Mouse (Mus musculus) hindbrain, embryonic 13.5 days (tissue): Measurements from ENCODE around the gene Lrrc4b. TPM values are rescaled to one million over a fixed set of nuclear protein-coding genes. Genes with fewer than 3 reads are reported as not detected.

Experiments
- ATAC-seq: fragments of 200-750 bp; cut with Nextera tagmentation; 2 replicates; pipeline ENCODE4 v1.8.0; 2017; ENCODE audit warnings: moderate TSS enrichment; ENCODE audit not compliant: low FRiP score
- H3K27ac ChIP-seq: fragments of 300-500 bp; sonication (generic); 2 replicates; pipeline ENCODE4 v1.5.1; 2015; ENCODE audit warnings: inconsistent platforms, mild to moderate bottlenecking, moderate library complexity
- H3K27me3 ChIP-seq: fragments of 300-500 bp; sonication (generic); 2 replicates; pipeline ENCODE4 v1.6.1; 2015; ENCODE audit warnings: mild to moderate bottlenecking, inconsistent platforms
- H3K36me3 ChIP-seq: fragments of 300-500 bp; sonication (generic); 2 replicates; pipeline ENCODE4 v1.6.1; 2015; ENCODE audit warnings: mild to moderate bottlenecking, inconsistent platforms
- H3K4me1 ChIP-seq: fragments of 300-500 bp; sonication (generic); replicated peaks from 2 replicates; pipeline ENCODE4 v1.6.1; 2015; ENCODE audit warnings: inconsistent platforms
- H3K4me2 ChIP-seq: fragments of 300-500 bp; sonication (generic); 2 replicates; pipeline ENCODE4 v1.6.1; 2015; ENCODE audit warnings: inconsistent platforms, mild to moderate bottlenecking, moderate library complexity
- H3K4me3 ChIP-seq: fragments of 300-500 bp; sonication (generic); 2 replicates; pipeline ENCODE4 v1.5.1; 2015; ENCODE audit warnings: mild to moderate bottlenecking, inconsistent platforms
- H3K9ac ChIP-seq: fragments of 300-500 bp; sonication (generic); 2 replicates; pipeline ENCODE4 v1.6.1; 2015; ENCODE audit warnings: mild to moderate bottlenecking, inconsistent platforms
- H3K9me3 ChIP-seq: fragments of 300-500 bp; sonication (generic); 2 replicates; pipeline ENCODE4 v1.6.1; 2016; ENCODE audit warnings: inconsistent platforms
- WGBS: fragments of 180-500 bp; shearing (Covaris S2); methylation state at CpG from one replicate; pipeline ENCODE4 v1.1.7; 2015; 5-methylcytosine and 5-hydroxymethylcytosine counted together
- polyA plus RNA-seq: library from polyadenylated mRNA; unstranded; fragments of >200 nt; fragmentation: Nextera tagmentation; extraction: Ambion mirVana; gene quantifications from 2 replicates; pipeline ENCODE4 v1.2.1, GENCODE M21; 2015

Gene Lrrc4b
- polyA plus RNA-seq, 1 experiment from 2014 or later: 15.6 TPM

GRCm38 (mm10) chr7:44460067-44460466 lies 31.2 kb downstream of the Lrrc4b start:
- no peak for ATAC-seq
- Histone ChIP-seq H3K4me3 (no peak overlapping the region), H3K9ac (no peak overlapping the region), H3K4me2 (no peak overlapping the region), H3K27ac (no peak overlapping the region), H3K9me3 (no peaks in the 10 kb centered on the region), H3K27me3 (peaks cover 13% of the 10 kb centered on the region), H3K36me3 (peaks cover 89% of the 10 kb centered on the region), H3K4me1 (peaks cover 37% of the 10 kb centered on the region)
- WGBS: 75% methylated on average over 6 of the region's 6 CpGs

DNA sequence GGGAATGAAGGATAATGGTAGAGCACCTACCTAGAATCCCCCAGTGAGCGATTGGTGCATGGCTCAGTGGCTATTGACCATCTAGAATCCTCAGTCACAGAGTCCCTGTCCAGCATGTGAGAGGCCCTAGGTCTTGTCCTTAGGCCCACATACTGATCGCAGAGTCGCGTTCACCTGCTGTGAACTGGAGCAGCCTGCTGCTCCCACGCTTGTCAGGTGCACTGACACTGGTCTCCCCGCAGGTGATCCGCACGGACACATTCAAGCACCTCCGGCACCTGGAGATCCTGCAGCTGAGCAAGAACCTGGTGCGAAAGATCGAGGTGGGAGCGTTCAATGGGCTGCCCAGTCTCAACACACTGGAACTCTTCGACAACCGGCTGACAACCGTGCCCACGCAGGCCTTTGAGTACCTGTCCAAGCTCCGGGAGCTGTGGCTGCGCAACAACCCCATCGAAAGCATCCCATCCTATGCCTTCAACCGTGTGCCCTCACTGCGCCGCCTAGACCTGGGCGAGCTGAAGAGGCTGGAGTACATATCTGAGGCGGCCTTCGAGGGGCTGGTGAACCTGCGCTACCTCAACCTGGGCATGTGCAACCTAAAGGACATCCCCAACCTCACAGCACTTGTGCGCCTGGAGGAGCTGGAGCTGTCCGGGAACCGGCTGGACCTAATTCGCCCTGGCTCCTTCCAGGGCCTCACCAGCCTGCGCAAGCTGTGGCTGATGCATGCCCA lies 32.1 kb downstream of the Lrrc4b start:
- Histone ChIP-seq H3K27ac (no peak overlapping the region), H3K27me3 (peaks cover 13% of the 10 kb centered on the region), H3K4me3 (no peak overlapping the region), H3K36me3 (peaks cover 82% of the 10 kb centered on the region), H3K4me1 (peaks cover 46% of the 10 kb centered on the region), H3K9ac (no peak overlapping the region), H3K4me2 (no peak overlapping the region), H3K9me3 (no peaks in the 10 kb centered on the region)
- WGBS: 84% methylated on average over 31 of the region's 31 CpGs
- ATAC-seq: no peak

GRCm38 (mm10) chr7:44461503-44462217 lies 32.8 kb downstream of the Lrrc4b start:
- no peaks in the 10 kb centered on the region for H3K9me3 ChIP-seq
- H3K4me3 ChIP-seq: no peak overlapping the region
- peaks cover 13% of the 10 kb centered on the region for H3K27me3 ChIP-seq
- no peak overlapping the region for H3K27ac ChIP-seq
- no peak for ATAC-seq
- H3K4me1 ChIP-seq: peaks cover 53% of the 10 kb centered on the region
- H3K4me2 ChIP-seq: no peak overlapping the region
- H3K9ac ChIP-seq: no peak overlapping the region
- H3K36me3 ChIP-seq: peaks cover 77% of the 10 kb centered on the region
- whole genome bisulfite sequencing: 64% methylated on average over 57 of the region's 57 CpGs

DNA sequence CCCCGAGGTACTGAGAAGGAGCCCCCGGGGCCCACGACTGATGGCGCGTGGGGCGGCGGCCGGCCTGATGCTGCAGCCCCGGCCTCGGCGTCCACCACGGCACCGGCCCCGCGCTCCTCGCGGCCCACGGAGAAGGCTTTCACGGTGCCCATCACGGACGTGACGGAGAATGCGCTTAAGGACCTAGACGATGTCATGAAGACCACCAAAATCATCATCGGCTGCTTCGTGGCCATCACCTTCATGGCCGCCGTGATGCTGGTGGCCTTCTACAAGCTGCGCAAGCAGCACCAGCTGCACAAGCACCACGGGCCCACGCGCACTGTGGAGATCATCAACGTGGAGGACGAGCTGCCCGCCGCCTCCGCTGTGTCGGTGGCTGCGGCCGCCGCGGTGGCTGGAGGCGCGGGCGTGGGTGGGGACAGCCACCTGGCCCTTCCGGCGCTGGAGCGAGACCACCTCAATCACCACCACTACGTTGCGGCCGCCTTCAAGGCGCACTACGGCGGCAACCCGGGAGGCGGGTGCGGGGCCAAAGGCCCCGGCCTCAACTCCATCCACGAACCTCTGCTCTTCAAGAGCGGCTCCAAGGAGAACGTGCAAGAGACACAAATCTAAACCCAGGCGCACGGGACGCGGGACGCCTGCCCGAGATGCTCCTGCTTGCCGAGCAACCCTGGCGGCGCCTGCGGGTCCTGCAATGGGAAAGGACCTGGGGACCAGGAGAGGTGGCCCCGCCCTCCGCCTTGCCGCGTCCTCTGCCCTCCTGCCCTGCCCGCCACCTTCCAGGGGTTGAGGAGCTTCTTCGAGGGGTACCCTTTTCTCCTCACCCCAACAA lies 33.6 kb downstream of the Lrrc4b start:
- Histone ChIP-seq H3K27ac (0 out of 2 replicates have a peak overlapping the region, but pooled peaks have one; percentile 18), H3K4me1 (peaks cover 61% of the 10 kb centered on the region), H3K4me3 (no peak overlapping the region), H3K9me3 (no peaks in the 10 kb centered on the region), H3K27me3 (peaks cover 13% of the 10 kb centered on the region), H3K9ac (peak overlapping the region; percentile 43; the same call in 1 of the 2 replicates), H3K4me2 (peak overlapping the region; percentile 15; the same call in 1 of the 2 replicates), H3K36me3 (peaks cover 69% of the 10 kb centered on the region)
- 26% methylated on average over 73 of the region's 77 CpGs for WGBS
- ATAC-seq: no peak

GRCm38 (mm10) chr7:44463056-44463425 lies 34.2 kb downstream of the Lrrc4b start:
- ATAC-seq: no peak
- no peaks in the 10 kb centered on the region for H3K9me3 ChIP-seq
- H3K4me1 ChIP-seq: peaks cover 66% of the 10 kb centered on the region
- 0 out of 2 replicates have a peak overlapping the region, but pooled peaks have one; percentile 60 for H3K9ac ChIP-seq
- 41% methylated on average over 8 of the region's 8 CpGs for WGBS
- peaks cover 13% of the 10 kb centered on the region for H3K27me3 ChIP-seq
- H3K27ac ChIP-seq: peak overlapping the region; percentile 95; the same call in 1 of the 2 replicates
- H3K4me3 ChIP-seq: no peak overlapping the region
- H3K36me3 ChIP-seq: peaks cover 63% of the 10 kb centered on the region
- H3K4me2 ChIP-seq: no peak overlapping the region

DNA sequence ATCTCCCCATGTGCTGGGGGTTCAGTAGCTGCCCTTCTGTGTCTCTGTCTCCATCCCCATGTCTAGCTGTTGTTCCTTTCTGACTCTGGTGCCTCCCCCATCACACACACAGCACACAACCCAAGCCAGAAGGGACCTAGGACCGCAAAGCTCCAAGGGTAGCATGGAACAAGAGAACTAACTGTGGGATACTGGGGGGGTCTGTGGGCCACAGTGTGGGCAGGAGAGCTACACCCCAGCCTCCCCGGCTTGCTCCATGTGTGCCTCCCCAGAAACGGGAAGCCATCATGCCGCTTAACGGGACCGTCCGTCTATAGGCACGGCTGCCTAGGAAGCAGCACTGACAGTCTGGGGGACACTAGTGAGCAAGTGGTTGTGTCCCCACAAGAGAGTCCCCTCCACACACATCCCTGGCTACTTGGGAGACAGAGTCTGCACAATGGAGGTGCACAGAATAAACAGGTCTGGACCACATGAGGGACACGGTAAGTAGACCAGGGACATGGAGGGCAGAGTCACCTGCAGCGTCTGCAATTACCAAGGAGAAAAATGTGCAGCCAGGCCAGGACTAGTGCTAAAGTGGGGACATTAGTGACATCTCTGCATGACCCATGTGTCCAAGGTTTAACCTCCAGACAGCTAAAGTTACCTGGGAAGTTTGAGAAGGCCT lies 34.9 kb downstream of the Lrrc4b start:
- Histone ChIP-seq H3K4me1 (peaks cover 71% of the 10 kb centered on the region), H3K27ac (peak overlapping the region; percentile 95), H3K9ac (peak overlapping the region; percentile 60), H3K9me3 (no peaks in the 10 kb centered on the region), H3K4me3 (no peak overlapping the region), H3K27me3 (peaks cover 13% of the 10 kb centered on the region), H3K4me2 (no peak overlapping the region; the same call in 1 of the 2 replicates), H3K36me3 (peaks cover 56% of the 10 kb centered on the region)
- 84% methylated on average over 10 of the region's 10 CpGs for WGBS
- ATAC-seq: no peak

GRCm38 (mm10) chr7:44464511-44464910 lies 35.7 kb downstream of the Lrrc4b start:
- WGBS: 11% methylated on average over 4 of the region's 4 CpGs
- H3K27me3 ChIP-seq: peaks cover 13% of the 10 kb centered on the region
- peaks cover 79% of the 10 kb centered on the region for H3K4me1 ChIP-seq
- H3K4me3 ChIP-seq: no peak overlapping the region
- H3K9me3 ChIP-seq: no peaks in the 10 kb centered on the region
- H3K4me2 ChIP-seq: peak overlapping the region; percentile 10; the same call in 1 of the 2 replicates
- peaks cover 48% of the 10 kb centered on the region for H3K36me3 ChIP-seq
- H3K9ac ChIP-seq: peak overlapping the region; percentile 60
- peak; percentile 1; the same call in 1 of the 2 replicates for ATAC-seq
- peak overlapping the region; percentile 95 for H3K27ac ChIP-seq

- peak within 1 kb of the TSS; percentile 60 for H3K9ac ChIP-seq
- peaks cover 85% of the 10 kb centered on the region for H3K4me1 ChIP-seq
- no peak within 1 kb of the TSS for H3K4me3 ChIP-seq
- peaks cover 42% of the 10 kb centered on the region for H3K36me3 ChIP-seq
- H3K4me2 ChIP-seq: peak within 1 kb of the TSS; percentile 10; the same call in 1 of the 2 replicates
- H3K27me3 ChIP-seq: peaks cover 13% of the 10 kb centered on the region
- peak within 1 kb of the TSS; percentile 95 for H3K27ac ChIP-seq
- no peaks in the 10 kb centered on the region for H3K9me3 ChIP-seq
- no peak for ATAC-seq
- 39% methylated on average over 2 of the region's 2 CpGs for WGBS
Observed at GRCm38 (mm10) chr7:44465111-44465510, 36.3 kb downstream of the Lrrc4b start, which contains the start of gene Aspdh. Aspdh (plus strand) TSS chr7:44465391.

DNA sequence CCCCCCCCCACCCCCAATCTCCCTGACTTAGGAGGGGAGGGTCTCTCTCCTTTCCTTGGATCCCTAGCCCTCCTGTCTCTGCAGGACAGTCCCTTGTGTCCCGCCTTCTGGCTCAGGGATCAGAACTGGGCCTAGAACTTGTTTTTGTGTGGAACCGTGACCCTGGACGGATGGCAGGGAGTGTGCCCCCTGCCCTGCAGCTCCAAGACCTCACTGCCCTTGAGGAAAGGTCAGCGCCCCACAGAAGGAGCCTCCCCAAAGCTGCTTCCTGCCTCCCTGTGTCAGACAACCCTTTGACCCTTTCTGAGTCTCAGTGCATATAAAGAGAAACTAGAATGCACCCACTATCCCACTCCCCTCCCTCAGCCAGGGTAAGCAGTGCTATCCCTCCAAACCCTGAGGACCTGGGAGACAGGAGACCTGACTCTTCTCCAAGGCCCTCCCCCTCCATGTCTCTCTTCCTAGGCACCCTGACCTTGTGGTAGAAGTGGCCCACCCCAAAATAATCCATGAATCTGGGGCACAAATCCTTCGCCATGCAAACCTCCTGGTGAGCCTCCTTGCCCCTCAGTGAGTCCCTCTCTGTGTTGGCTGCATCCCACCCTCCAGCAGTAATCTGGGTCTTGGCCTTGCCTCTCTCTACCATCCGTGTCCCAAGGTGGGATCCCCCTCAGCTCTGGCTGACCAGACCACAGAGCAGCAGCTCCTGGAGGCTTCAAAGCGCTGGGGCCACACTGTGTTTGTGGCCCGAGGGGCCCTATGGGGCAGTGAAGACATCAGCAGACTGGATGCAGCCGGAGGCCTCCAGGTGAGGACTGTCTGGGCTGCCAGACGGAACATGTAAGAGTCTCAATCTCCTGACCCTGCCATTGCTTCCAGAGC lies 37.4 kb downstream of the Lrrc4b start:
- peaks cover 31% of the 10 kb centered on the region for H3K36me3 ChIP-seq
- peaks cover 92% of the 10 kb centered on the region for H3K4me1 ChIP-seq
- H3K9ac ChIP-seq: peak overlapping the region; percentile 20
- no peak overlapping the region for H3K4me2 ChIP-seq
- peaks cover 9% of the 10 kb centered on the region for H3K27me3 ChIP-seq
- ATAC-seq: no peak
- WGBS: 81% methylated on average over 10 of the region's 10 CpGs
- no peak overlapping the region for H3K4me3 ChIP-seq
- H3K9me3 ChIP-seq: no peaks in the 10 kb centered on the region
- H3K27ac ChIP-seq: peak overlapping the region; percentile 95

DNA sequence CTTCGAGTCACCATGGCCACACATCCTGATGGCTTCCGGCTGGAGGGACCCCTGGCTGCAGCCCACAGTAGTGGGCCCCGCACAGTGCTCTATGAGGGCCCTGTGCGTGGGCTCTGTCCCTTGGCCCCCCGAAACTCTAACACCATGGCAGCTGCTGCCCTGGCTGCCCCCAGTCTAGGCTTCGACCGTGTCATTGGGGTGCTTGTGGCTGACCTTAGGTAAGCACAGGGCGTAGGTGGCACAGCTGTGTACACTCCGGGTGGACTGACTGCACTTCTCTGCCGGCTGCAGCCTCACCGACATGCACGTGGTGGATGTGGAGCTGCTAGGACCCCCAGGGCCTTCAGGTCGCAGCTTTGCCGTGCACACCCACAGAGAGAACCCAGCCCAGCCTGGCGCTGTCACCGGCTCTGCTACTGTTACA lies 38.1 kb downstream of the Lrrc4b start:
- Histone ChIP-seq H3K36me3 (peaks cover 24% of the 10 kb centered on the region), H3K4me2 (peak overlapping the region; percentile 71; the same call in 1 of the 2 replicates), H3K4me3 (no peak overlapping the region; the same call in 1 of the 2 replicates), H3K9ac (peak overlapping the region; percentile 20), H3K27ac (peak overlapping the region; percentile 95), H3K4me1 (peaks cover 93% of the 10 kb centered on the region), H3K27me3 (peaks cover 2% of the 10 kb centered on the region), H3K9me3 (no peaks in the 10 kb centered on the region)
- ATAC-seq: no peak; the same call in 1 of the 2 replicates
- 80% methylated on average over 16 of the region's 16 CpGs for WGBS
